Mouse (Mus musculus): Measurements from ENCODE around the gene Gm17093. TPM values are rescaled to one million over a fixed set of nuclear protein-coding genes. Genes with fewer than 3 reads are reported as not detected.

Gene Gm17093
- not detected in 2 replicates for polyA plus RNA-seq (2012; rRNA removed)

GRCm38 (mm10) chr14:44517976-44518375, at the start of gene Gm17093:
Gene Gm17093 (plus strand): TSS chr14:44518276.

GRCm38 (mm10) chr14:44492163-44492562, 25.9 kb upstream of the Gm17093 start, which contains the start of gene BC061237:
Gene BC061237 (plus strand): TSS chr14:44492463.

Other genes with a start within 250 kb of the Gm17093 start
- gene Gm8220, start 232.7 kb upstream of the Gm17093 start, polyA plus RNA-seq (2012; rRNA removed), result not detected in 2 replicates
- not detected in 2 replicates for gene Gm5930, start 179.7 kb upstream of the Gm17093 start, polyA plus RNA-seq (2012; rRNA removed)
- not detected in 2 replicates for gene Gm8229, start 152.9 kb upstream of the Gm17093 start, polyA plus RNA-seq (2012; rRNA removed)
- not detected in 2 replicates for gene Gm3371, start 107.6 kb upstream of the Gm17093 start, polyA plus RNA-seq (2012; rRNA removed)
- not detected in 2 replicates for gene Gm8232, start 84.6 kb upstream of the Gm17093 start, polyA plus RNA-seq (2012; rRNA removed)
- not detected in 2 replicates for gene BC061237, start 25.8 kb upstream of the Gm17093 start, polyA plus RNA-seq (2012; rRNA removed)
- not detected in 2 replicates for gene Gm8247, start 64.9 kb downstream of the Gm17093 start, polyA plus RNA-seq (2012; rRNA removed)
- gene Gm5624, start 109.7 kb downstream of the Gm17093 start, polyA plus RNA-seq (2012; rRNA removed), result not detected in 2 replicates
- not detected in 2 replicates for gene Gm8257, start 188.2 kb downstream of the Gm17093 start, polyA plus RNA-seq (2012; rRNA removed)
- not detected in 2 replicates for gene Gm8267, start 232.1 kb downstream of the Gm17093 start, polyA plus RNA-seq (2012; rRNA removed)

Data from liver, embryonic 14 days (tissue).